29 mouse cellular contexts compared by ENCODE assay signal in genomic region chr1:178716411-178716810, GRCm38 (mm10).
DNase-seq lines count a peak whose midpoint lies in the region; ATAC-seq and TF ChIP-seq lines count a peak whose summit lies in the region.
"Had no signal": no experiment of that assay in that cellular context is flagged by ENCODE, and none has a peak within 500 bp of the region (broad histone marks: within the 10 kb centered on the region; RNA-seq: fewer than 3 reads in every experiment).

No protein-coding gene starts in this region.

- DNase-seq in heart, adult 2 months = peak in 1 of 2 experiments; percentile 9
- no peak for DNase-seq in heart, postnatal 25 days (ENCODE audit: low spot score)
- DNase-seq in thymus, adult 18-20 months = no peak
- DNase-seq in liver, embryonic 11.5 days (ENCODE audit: low spot score) = no peak
- no peak for DNase-seq in left cerebral cortex, postnatal 36 days (ENCODE audit: low spot score in 2 of 2)
- DNase-seq: adrenal gland, postnatal 14 days; cerebellum, adult 11 months; cerebellum, adult 9-10 months; cerebellum, postnatal 36 days; gastrocnemius, postnatal 36 days; kidney, adult 18-20 months; kidney, postnatal 36 days; liver, postnatal 0 days; lung, postnatal 4 days; right cerebral cortex, postnatal 4 days; thymus, adult 2 months; thymus, postnatal 36 days had no signal

- no peak overlapping the region for H3K9ac ChIP-seq in heart, adult 2 months (ENCODE audit: low read depth, low read length)
- no peak overlapping the region for H3K9ac ChIP-seq in heart, embryonic 11.5 days (ENCODE audit: low read depth, low read length)
- peak overlapping the region; percentile 28; the same call in 1 of the 2 replicates for H3K9ac ChIP-seq in heart, embryonic 16.5 days (ENCODE audit: low read length)
- no peak overlapping the region for H3K9ac ChIP-seq in liver, embryonic 11.5 days (ENCODE audit: low read depth, low read length)
- H3K9ac ChIP-seq: forebrain, embryonic 13.5 days; hindbrain, embryonic 15.5 days; kidney, embryonic 15.5 days; liver, postnatal 0 days; midbrain, embryonic 13.5 days; neural tube, embryonic 13.5 days had no signal

- H3K4me3 ChIP-seq in heart, adult 2 months = no peak overlapping the region
- H3K4me3 ChIP-seq in heart, embryonic 11.5 days (ENCODE audit: low read depth, low read length) = no peak overlapping the region
- no peak overlapping the region for H3K4me3 ChIP-seq in heart, embryonic 16.5 days (ENCODE audit: low read length)
- no peak overlapping the region for H3K4me3 ChIP-seq in liver, embryonic 11.5 days (ENCODE audit: low read depth, low read length)
- H3K4me3 ChIP-seq: forebrain, embryonic 13.5 days; hindbrain, embryonic 10.5 days; hindbrain, embryonic 15.5 days; kidney, embryonic 15.5 days; layer of hippocampus, adult 2 months; left cerebral cortex, adult 2 months; midbrain, embryonic 13.5 days; neural tube, embryonic 13.5 days had no signal

- TF ChIP-seq POLR2A in heart, adult 2 months (IDR thresholded peaks at IDR 0.05; ENCODE audit: insufficient read depth, low read depth, low read length) = no peak

- no peaks in the 10 kb centered on the region; the same call in 1 of the 2 replicates for H3K36me3 ChIP-seq in heart, adult 2 months (ENCODE audit: control insufficient read depth, insufficient read depth, low read length)
- H3K36me3 ChIP-seq in heart, embryonic 11.5 days (ENCODE audit: control insufficient read depth, insufficient read depth, low read length) = peaks cover 6% of the 10 kb centered on the region; the same call in 1 of the 2 replicates
- H3K36me3 ChIP-seq in heart, embryonic 16.5 days (ENCODE audit: control insufficient read depth, insufficient read depth) = 0 out of 2 replicates have a peak, but pooled peaks cover 4% of the 10 kb centered on the region
- peaks cover 5% of the 10 kb centered on the region; the same call in 1 of the 2 replicates for H3K36me3 ChIP-seq in liver, embryonic 11.5 days (ENCODE audit: control insufficient read depth, insufficient read depth, low read length)
- H3K36me3 ChIP-seq: hindbrain, embryonic 10.5 days; midbrain, embryonic 13.5 days had no signal

- H3K27me3 ChIP-seq in heart, adult 2 months (ENCODE audit: control insufficient read depth, insufficient read depth, low read length) = no peaks in the 10 kb centered on the region
- H3K27me3 ChIP-seq in heart, embryonic 11.5 days (ENCODE audit: control insufficient read depth, insufficient read depth, low read length) = no peaks in the 10 kb centered on the region
- no peaks in the 10 kb centered on the region for H3K27me3 ChIP-seq in heart, embryonic 16.5 days (ENCODE audit: control insufficient read depth, insufficient read depth, low read length)
- no peaks in the 10 kb centered on the region for H3K27me3 ChIP-seq in liver, embryonic 11.5 days (replicated peaks; ENCODE audit: control insufficient read depth, insufficient read depth, low read length)
- H3K27me3 ChIP-seq: forebrain, embryonic 13.5 days; hindbrain, embryonic 15.5 days; kidney, embryonic 15.5 days; midbrain, embryonic 13.5 days; neural tube, embryonic 13.5 days had no signal

- H3K4me2 ChIP-seq in heart, embryonic 11.5 days = peak overlapping the region; percentile 27
- peak overlapping the region; percentile 14; the same call in 1 of the 2 replicates for H3K4me2 ChIP-seq in heart, embryonic 16.5 days (ENCODE audit: low read depth, low read length)
- H3K4me2 ChIP-seq in liver, embryonic 11.5 days = no peak overlapping the region
- H3K4me2 ChIP-seq: forebrain, embryonic 13.5 days; hindbrain, embryonic 15.5 days; kidney, embryonic 15.5 days; midbrain, embryonic 13.5 days; neural tube, embryonic 13.5 days had no signal

- WGBS in heart, adult 2 months = 45% methylated on average over 2 of the region's 2 CpGs
- WGBS in heart, embryonic 11.5 days (ENCODE audit: insufficient replicate concordance) = 42% methylated on average over 2 of the region's 2 CpGs
- WGBS in heart, embryonic 16.5 days = 27% methylated on average over 2 of the region's 2 CpGs
- WGBS in liver, embryonic 11.5 days = 80% methylated on average over 2 of the region's 2 CpGs

- no peak for ATAC-seq in heart, embryonic 11.5 days (replicated peaks; ENCODE audit: insufficient number of reproducible peaks, low FRiP score, low TSS enrichment)
- peak; percentile 81 for ATAC-seq in heart, embryonic 16.5 days (replicated peaks; ENCODE audit: extremely low read depth, insufficient read depth, low FRiP score)
- no peak for ATAC-seq in liver, embryonic 11.5 days (replicated peaks; ENCODE audit: low FRiP score)
- ATAC-seq: forebrain, embryonic 13.5 days; inflammation-experienced regulatory T-cells, adult 6 months; liver, postnatal 0 days; midbrain, embryonic 13.5 days had no signal

- intact Hi-C loops in heart, adult 2 months (cut with DNase I) = no loop called here
- intact Hi-C loops in heart, postnatal 25 days (cut with DNase I) = no loop called here
- intact Hi-C loops in left cerebral cortex, postnatal 36 days (cut with DNase I) = no loop called here

- no peaks in the 10 kb centered on the region for H3K4me1 ChIP-seq in heart, adult 2 months (ENCODE audit: control insufficient read depth, insufficient read depth, low read length)
- peaks cover 37% of the 10 kb centered on the region for H3K4me1 ChIP-seq in heart, embryonic 11.5 days (ENCODE audit: control insufficient read depth, insufficient read depth, low read length)
- H3K4me1 ChIP-seq in heart, embryonic 16.5 days (ENCODE audit: control insufficient read depth, insufficient read depth, low read length) = peaks cover 29% of the 10 kb centered on the region
- peaks cover 20% of the 10 kb centered on the region for H3K4me1 ChIP-seq in liver, embryonic 11.5 days (replicated peaks; ENCODE audit: control insufficient read depth, insufficient read depth, low read length)
- H3K4me1 ChIP-seq: hindbrain, embryonic 10.5 days; kidney, embryonic 15.5 days; neural tube, embryonic 13.5 days had no signal

- H3K79me2 ChIP-seq in heart, adult 2 months (replicated peaks; ENCODE audit: control insufficient read depth, insufficient read depth, low read length) = no peaks in the 10 kb centered on the region

- peaks cover 4% of the 10 kb centered on the region; the same call in 1 of the 2 replicates for H3K9me3 ChIP-seq in heart, embryonic 11.5 days (replicated peaks; ENCODE audit: control insufficient read depth, low read length)
- H3K9me3 ChIP-seq in heart, embryonic 16.5 days (replicated peaks; ENCODE audit: control insufficient read depth, low read length) = peaks cover 3% of the 10 kb centered on the region; the same call in 1 of the 2 replicates
- no peaks in the 10 kb centered on the region for H3K9me3 ChIP-seq in liver, embryonic 11.5 days (ENCODE audit: control insufficient read depth, low read length)
- H3K9me3 ChIP-seq: forebrain, embryonic 13.5 days; hindbrain, embryonic 15.5 days; kidney, embryonic 15.5 days; midbrain, embryonic 13.5 days had no signal

- no peak for TF ChIP-seq CTCF in heart, adult 2 months (IDR thresholded peaks at IDR 0.05)

- H3K27ac ChIP-seq in heart, adult 2 months = peak overlapping the region; percentile 76
- peak overlapping the region; percentile 88 for H3K27ac ChIP-seq in heart, embryonic 11.5 days (ENCODE audit: low read depth, low read length)
- H3K27ac ChIP-seq in heart, embryonic 16.5 days (ENCODE audit: low read length) = peak overlapping the region; percentile 91
- no peak overlapping the region for H3K27ac ChIP-seq in liver, embryonic 11.5 days (ENCODE audit: low read depth, low read length)
- H3K27ac ChIP-seq: forebrain, embryonic 13.5 days; hindbrain, embryonic 10.5 days; hindbrain, embryonic 15.5 days; kidney, embryonic 15.5 days; layer of hippocampus, adult 2 months; left cerebral cortex, adult 2 months; midbrain, embryonic 13.5 days; neural tube, embryonic 13.5 days; stomach, postnatal 0 days had no signal

- TF ChIP-seq EP300 in heart, adult 2 months (IDR thresholded peaks at IDR 0.05; ENCODE audit: insufficient read depth, low read depth, low read length) = 0 out of 2 replicates have a peak, but pooled peaks have one; percentile 27
